Mouse (Mus musculus) megakaryocyte, adult 5-6 weeks (primary cell): ENCODE results near the gene Aox2. TPM values are rescaled to one million over a fixed set of nuclear protein-coding genes. Genes with fewer than 3 reads are reported as not detected.

Source experiments
- ATAC-seq: 2 replicates; pipeline ENCODE4 v1.8.0; 2016; ENCODE audit warnings: mild to moderate bottlenecking, inconsistent platforms; ENCODE audit not compliant: poor library complexity, severe bottlenecking
- total RNA-seq, 2 experiments: library from RNA; stranded (forward) in 1 of 2; stranded (reverse) in 1 of 2; fragments of 153-499, 151-499 nt in 1 of 2; fragments of 221-1000, 200-1000 nt in 1 of 2; gene quantifications; 2 replicates each; pipeline versions ENCODE4 v1.2.3 to v1.2.4; 2015 to 2017

Gene Aox2
- total RNA-seq (2015) (0.04 and 0.46 TPM in 2 replicates), total RNA-seq (2017) (0.12 and 0.62 TPM in 2 replicates)

DNA sequence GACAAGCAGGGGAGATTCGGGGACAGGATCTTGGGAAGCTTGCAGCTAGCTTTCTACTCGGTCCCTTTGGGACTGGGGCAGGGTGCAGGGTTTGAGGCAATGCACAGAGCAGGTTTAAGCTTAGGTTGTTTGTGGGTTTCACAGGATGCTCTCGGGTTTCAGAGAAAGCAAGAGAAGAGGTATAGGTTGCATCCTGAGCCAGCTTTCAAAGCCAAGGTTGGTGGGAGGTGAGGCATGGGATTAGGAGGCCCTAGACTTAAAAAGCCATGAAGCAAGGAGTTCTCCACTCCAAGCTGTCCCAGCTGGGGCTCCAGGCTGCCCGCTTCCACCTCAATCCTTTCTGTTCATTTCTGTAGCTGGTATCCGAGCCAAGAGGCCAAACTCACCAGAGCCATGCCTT, at the start of gene Aox2:
TSS of gene Aox2 (plus strand) at position 301 of the 400 bp plus-strand sequence.
- no peak for ATAC-seq

DNA sequence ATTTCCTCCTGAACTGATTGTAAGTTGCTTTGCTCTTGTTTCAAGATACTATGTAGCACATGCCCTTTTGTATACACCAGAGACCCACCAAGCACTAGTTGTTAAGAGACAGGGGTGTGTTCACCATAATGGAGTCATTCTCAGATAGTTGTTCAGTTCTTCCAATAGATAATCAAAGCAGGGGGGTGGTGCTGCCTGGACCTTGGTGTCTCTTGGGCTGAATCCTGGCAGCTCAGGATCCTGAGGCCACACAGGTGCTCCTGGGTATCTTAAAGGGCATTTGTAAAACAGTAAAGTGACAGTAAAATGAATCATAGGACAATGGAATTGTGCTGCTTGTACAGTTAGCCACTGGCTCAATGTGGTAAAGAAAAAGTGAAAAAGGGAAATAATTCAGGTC, 49.2 kb upstream of the Aox2 start:
- ATAC-seq: no peak

DNA sequence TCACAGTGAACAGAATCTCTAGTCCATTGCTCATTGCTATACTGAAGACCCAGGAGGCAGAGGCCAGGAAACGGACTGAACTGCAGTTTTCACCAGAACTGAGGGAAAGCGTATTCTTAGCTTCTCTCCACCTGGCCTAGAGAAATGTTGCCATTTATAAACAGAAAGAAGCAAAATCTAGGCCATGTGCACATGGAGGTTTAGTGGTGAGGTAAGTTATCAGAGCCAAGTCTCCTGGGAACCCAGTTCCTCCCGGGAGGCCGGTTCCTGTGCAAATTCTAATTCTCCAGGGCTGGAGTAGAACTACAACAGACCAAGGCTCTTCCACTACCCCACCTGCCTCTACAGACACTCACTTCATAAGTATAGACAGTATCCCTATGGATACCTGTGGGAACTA, 48.4 kb upstream of the Aox2 start:
- ATAC-seq: no peak

DNA sequence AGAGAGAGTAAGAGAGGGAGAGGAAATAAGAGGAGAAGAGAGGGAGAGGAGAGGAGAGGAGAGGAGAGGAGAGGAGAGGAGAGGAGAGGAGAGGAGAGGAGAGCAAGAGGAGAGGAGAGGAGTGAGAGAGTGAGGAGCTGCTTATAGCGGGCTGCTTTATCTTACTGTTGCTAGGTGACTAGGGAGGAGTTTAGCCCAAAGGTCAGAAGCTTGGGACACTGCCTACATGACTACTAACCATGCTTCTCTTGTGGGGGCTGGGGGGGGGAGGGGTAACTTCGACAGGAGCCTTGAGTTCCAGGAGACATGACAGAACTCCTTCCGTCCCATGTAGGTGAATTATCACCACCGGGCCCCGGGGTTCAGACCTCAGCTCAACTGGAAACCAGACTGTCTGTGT, 47.6 kb upstream of the Aox2 start:
- ATAC-seq: no peak

DNA sequence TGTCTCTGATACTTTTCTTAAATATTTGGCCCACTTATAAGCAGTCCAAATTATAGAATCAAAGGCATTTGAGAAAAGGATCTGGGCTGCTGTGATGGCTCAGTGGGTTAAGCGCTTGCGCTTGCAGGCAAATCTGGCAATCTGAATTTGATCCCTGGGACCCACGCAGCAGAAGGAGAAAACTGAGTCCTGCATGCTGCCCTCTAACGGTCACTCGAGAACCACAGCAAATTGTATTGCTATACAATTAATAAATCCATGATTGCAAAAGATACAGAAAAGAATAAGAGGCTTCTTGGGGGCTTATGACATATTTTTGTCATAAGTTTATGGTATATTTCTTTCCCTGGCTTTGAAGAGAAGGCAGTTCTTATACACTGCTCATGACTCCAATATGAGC, 42.7 kb upstream of the Aox2 start:
- no peak for ATAC-seq

DNA sequence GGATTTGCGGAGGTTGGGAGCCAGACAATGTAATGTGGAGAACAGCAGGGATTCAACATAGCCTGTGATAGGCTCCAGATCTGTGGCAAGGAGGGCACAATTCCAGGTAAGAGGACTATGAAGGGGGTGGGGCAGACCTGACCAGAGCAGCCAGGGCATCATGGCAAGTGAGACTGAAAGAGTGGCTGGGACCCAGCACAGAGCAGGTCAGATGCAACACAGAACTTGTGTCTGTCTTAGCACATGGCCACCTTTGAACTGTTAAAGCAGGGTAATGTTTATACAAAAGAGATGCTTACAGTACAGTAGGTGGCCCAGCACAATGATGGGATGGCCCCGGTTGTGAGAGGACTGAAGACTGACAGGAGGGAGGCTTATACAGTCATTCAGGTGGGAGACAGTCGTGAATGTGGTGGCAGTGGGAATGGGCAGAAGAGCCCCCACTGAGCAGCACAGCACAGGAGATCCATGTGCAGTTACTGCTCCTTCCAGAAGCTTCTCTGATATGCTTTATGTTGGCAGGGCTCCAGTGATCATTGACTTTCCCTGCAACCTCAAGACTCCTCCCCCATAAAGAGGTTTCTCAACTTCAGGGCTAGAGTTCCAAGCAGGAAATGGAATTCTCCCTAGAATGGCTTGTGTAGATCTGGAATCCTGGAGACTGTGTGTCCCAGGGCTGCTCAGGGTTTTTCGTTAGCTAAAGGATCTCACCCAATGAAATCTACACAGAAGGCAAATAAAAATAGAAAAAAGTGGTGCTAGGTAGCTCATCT, 40.4 kb upstream of the Aox2 start:
- ATAC-seq: no peak

DNA sequence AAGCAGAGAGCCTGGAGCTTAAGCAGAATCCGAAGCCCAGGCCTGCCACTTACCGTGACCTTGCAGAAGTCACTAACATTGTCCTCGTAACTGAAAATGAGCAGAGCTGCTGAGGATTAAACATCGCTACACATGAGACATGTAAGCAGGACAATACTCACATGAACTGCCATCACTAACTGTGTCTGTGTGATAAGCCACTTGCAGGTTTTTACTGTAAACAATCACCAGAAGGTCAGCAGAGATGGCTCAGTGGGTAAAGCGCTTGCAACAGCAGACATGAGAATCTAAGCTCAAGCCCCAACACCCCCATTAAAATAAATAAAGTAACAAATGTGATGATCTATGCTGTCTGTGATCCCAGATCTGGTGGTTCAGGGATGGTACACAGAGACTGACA, 39.7 kb upstream of the Aox2 start:
- no peak for ATAC-seq

DNA sequence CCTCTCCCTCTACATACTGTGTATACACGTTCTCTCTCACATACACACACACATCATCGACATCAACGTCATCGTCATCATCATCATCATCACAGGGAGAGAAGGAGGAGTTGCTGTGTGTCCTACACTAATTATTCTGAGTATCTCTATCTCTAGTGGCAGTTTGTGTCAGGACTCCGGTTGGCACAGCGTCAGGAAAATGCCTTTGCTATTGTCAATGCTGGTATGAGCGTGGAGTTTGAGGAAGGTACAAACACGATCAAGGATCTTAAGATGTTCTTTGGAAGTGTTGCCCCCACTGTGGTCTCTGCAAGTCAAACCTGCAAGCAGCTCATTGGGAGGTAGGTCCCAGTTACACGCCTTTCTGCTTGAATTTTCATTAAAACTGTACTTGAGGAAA, 39.2 kb upstream of the Aox2 start:
- no peak for ATAC-seq

DNA sequence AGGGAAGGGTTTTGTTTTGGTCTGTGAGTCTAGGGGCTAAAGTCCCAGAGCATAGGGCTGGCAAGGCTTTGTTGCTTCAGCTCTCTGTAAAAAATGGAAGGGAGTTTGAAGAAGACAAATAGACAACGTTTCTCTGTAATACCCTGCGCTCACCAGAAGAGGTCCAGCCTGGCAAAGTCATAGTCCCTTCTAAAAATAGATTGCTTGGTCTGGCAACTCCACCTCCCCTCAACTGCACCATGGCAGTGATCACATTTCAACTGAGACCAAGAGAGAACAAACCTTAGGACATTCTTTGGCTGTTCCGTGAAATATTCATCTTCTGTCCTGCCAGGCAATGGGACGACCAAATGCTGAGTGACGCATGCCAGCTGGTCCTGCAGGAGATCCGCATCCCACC, 37.8 kb upstream of the Aox2 start:
- no peak for ATAC-seq

DNA sequence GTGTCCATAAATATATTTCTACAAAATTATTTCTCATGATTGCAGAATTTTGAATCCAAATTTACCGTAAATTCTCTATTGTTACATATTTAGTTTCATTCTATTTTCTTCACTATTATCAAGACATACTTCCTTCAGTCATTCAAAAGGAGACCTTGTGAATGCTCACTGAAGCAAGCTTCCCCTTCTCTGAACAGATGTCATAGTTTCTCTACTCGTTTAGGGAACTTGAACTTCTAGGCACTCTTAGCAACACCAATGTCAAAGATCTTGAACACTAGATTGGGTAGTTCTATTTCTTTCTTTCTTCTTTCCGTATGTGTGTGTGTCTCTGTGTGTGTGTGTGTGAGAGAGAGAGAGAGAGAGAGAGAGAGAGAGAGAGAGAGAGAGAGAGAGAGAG, 33.6 kb upstream of the Aox2 start:
- no peak for ATAC-seq

DNA sequence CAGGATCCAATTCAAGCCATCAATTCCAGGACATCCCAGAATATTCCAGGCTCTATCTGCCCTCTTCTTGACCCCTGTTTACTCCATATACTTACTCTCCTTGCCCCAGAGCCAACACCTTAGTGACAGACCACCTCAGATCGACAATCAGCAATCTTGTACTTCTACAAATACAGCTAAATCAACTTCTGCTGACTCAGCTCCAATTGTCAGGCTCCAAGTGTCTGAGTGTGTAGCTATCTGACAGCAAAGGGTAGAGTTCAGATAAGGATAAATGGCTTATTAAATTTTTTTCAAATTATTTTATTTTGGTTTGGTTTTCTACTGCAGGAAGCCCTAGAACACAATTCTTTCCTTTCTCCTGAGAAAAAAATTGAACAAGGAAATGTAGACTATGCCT, 29.6 kb upstream of the Aox2 start:
- ATAC-seq: no peak

DNA sequence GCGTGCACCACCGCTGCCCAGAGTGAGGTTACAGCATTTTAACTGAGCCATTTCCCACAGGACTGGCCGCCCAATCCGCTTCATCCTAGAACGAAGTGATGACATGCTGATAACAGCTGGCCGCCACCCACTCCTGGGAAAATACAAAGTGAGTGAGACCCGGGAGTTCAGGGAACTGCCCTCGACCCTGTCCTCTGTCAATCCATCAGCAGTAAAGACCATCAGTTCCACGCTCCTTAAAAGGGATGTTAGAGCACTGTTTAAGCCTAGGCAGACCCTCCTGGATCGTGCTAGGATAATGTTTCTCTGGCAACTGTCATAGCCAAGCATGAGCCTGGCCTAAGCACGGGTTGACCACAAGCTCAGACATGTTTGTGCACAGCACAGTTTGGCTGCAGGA, 24.7 kb upstream of the Aox2 start:
- no peak for ATAC-seq

DNA sequence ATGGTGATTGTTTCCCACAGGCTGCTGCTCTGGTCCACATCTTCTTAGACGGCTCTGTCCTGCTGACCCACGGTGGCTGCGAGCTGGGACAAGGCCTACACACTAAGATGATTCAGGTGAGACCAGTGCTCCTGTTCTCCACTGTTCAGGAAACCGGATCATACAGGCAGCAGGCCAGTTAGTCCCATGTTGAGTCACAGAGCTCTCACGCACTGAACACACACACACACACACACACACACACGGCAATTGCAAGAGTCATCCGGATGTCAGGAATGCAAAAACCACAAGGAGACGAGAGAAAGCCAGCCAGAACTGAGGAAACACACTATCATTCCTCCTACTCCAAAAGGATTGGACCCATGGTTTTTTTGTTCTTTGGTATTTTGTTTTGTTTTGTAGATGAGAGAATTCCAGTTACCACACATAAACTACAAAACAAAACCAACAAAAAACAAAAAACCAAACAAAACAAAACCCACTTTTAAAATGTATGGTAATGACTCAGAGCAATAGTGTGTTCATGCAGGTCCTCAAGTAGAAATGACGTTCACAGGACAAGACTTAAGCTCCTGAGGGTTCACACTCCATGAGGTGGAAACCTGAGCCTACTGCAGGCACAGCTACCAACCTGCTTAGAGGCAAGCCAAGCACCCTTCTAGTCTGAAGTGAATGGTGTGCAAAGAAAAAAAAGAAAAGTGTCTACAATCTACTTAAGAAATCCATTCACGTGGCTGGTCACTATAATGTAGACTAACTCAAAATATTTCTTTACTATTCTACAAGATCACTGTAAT, 20.7 kb upstream of the Aox2 start:
- ATAC-seq: no peak

DNA sequence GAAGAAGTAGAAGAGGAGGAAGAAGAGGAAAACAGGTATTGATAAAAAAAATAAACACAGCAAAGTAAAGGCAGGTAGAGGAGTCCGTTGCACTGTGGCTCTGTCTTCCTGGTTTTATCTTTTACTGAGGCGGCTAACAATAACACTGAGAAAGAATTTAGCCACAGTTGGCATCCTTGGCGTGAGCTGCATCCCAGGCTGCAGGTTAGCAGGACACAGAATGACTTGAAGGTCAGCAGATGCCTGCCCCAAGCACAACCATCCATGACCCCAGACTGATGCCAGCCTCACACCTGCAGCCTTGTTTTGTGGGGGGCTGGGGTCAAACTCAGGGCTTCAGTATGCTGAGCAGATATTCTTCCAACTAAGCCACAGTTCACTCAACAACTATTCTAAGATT, 17.8 kb upstream of the Aox2 start:
- ATAC-seq: no peak

DNA sequence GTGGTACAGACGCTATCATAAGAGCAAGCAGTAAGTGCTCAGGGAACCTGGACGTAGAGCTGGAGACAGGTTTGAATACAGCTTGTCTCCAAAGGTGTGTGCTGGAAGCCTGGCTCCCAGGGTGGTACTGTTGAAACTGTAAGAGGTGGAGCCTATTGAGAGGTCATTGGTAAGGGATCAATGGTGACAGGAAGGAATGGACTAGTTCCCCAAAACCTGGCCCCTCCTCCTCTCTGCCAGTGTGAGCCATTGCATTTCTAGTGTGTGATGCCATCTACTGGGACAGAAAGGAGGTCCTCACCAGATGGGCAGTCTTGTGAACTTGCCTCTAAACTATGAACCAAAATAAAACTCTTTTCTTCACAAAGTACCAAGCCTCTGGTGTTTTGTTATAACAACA, 9.9 kb upstream of the Aox2 start:
- no peak for ATAC-seq

DNA sequence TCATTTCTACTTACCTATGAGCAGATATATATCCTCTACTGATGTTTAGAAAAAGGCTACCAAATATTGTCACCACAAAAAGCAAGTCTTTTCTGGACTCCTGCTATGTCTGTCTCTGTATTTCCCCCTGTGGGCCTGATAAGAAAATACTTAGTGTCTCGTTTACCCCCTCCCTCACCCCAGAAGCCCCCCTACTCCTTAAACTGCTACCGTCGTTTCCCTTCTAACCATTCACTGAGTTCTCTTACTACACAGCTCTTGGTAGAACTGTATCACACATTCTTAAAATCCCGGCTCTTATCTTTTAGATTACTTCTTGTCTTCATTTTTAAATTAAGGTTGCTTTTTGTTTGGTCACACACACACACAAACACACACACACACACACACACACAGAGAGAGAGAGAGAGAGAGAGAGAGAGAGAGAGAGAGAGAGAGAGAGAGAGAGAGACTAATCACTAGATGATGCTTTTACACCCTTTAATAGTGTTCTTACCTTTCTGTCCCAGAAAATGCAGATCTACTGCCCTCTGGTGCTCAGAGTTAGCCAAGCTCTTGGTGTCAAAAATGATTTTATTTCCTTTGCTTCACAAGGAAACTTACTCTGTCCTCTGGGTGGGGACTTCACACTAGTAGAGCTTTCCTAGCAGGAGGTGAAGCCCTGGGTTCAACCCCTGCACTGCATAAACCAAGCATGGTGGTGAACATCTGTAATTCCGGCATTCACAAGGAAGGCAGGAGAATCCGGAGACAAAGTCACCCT, 7.1 kb upstream of the Aox2 start:
- no peak for ATAC-seq

DNA sequence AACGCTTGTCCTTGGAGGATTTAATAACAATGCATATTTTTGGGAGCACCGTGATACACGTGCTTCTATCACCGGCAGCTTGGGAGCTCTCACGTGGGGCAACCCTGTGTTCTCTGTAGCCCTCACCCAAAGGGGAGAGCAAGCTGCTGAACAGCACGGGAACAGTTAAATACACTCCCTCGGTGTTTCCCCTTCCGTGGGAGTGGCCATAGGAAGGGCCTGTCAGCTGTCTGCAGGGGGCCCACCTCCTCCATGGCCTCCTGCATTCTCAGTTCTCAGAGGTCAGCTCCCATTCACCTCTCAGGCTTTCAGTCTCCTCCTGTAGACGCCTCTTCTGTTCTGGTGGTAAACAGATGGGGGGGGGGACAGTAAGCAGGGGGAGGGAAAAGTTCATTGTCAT, 2.2 kb upstream of the Aox2 start:
- ATAC-seq: no peak

DNA sequence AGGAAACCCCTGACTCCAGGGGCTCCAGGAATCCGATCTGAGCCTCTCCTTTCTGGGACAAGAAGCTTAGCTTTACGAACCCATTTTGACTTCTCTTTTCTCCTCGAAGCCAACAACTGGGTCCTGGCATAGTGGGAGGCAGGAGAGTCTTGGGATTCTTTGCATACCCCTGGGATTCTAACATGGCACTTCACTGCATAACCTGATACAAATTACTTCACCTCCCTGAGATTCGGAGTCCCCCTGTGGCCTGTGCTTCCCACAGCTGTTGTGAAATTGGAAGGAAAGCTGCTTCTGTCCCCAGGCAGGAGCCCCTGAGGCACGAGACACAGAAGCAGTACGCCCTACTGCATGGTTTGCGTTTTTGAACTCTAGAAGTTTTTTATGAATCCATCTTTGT, 387 bp downstream of the Aox2 start:
- no peak for ATAC-seq

DNA sequence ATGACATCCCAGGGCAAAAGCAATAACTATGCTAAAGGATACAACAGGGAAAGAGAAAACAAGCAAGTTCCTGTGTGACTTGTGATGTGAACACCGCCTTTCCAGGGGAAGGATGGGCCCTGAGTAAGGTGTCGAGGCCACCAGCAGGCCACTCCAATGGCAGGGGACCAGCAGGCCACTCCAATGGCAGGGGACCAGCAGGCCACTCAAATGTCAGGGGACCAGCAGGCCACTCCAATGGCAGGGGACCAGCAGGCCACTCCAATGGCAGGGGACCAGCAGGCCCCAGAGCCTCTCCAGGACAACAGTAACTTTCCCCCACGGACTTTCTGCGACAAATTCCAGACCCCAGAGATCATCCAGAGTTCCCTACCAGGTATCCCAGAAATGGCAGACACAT, 2.3 kb downstream of the Aox2 start:
- no peak for ATAC-seq

DNA sequence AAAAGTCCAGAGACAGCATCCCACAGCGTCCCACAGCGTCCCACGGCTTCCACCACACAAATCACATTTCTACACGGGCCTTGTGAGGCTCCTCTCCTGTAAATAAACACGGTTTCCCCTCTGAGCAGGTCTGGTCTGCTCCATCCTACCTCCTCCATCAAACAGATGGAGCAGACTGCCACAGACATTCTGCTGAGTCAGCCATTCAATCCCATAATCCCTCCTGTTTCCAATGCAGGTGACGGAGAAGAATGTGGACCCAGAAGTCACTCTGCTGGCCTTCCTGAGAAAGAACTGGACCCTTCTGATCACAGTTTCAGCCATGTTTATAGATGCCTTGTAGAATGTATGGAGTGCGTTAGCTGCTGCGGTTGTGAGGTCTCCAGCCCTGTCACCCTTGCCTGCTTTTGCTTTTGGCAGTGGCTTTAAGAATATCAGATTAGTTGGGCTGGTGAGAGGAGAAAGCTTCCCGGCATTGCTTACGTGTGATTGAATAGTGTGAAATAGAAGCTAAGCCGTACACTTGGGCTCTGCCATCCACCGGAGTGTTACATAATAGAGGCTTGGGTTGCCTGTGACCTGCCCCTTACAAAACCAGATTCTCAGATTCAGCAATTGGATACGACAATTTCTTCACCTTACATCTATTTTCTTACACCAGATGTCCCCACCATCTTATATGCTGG, 3.0 kb downstream of the Aox2 start:
- ATAC-seq: no peak

DNA sequence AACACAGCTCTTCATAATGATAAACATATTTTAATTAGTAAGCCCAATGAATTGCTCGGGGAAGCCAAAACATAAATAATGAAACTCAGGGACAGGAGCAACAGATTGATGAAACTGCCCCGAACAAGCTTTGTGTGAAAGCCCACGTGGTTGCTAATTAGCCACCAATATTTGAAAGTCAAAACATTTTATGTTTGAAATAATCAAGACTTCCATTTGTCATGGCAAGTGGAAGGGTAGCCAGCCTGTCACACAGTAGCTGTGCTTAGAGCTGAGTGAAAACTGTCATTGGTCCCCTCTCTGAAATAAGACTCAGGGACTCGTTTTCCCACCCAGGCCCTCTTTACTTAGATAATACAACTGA, 3.5 kb downstream of the Aox2 start:
- ATAC-seq: no peak
